Mouse (Mus musculus): ENCODE measurements around the gene Camta1.

DNA sequence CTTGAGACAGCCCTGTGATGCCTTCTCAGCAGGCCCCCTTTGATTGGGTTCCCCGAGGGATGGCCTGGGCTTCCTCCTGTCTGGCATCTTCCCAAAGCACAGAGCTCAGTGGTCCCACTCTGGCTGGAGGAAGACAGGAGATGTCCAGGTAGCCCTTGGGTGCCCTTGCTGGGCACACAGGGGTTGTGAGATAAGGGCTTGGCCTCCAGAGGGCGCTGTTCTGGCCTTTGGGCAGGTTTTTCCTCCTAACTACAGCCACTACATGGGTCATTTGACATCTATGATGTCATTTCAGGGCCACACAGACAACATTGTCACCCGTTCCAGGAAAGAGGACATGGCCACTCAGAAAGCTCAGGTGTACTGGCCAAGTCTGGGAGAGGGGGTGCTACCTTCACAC, 703.4 kb downstream of the Camta1 start:
- peak; percentile 45 for TF ChIP-seq CTCF (IDR thresholded peaks at IDR 0.05; ENCODE audit: low read depth)
- TF ChIP-seq EP300 (IDR thresholded peaks at IDR 0.05; ENCODE audit: low read depth), result no peak
